Mouse (Mus musculus) megakaryocyte, embryonic 14.5 days (primary cell): ENCODE results near the gene Clrn3. TPM values are rescaled to one million over a fixed set of nuclear protein-coding genes. Genes with fewer than 3 reads are reported as not detected.

Source experiments
- H3K27me3 ChIP-seq: replicated peaks from 2 replicates; pipeline ENCODE3; 2012; ENCODE audit warnings: inconsistent platforms
- H3K36me3 ChIP-seq: replicated peaks from 2 replicates; pipeline ENCODE3; 2012; ENCODE audit warnings: low read length, inconsistent platforms, mixed read lengths
- H3K4me1 ChIP-seq: 2 replicates; pipeline ENCODE4 v1.6.1; 2012; ENCODE audit warnings: inconsistent platforms
- H3K4me3 ChIP-seq: replicated peaks from 2 replicates; pipeline ENCODE3; 2012; ENCODE audit warnings: moderate library complexity, mild to moderate bottlenecking, inconsistent platforms
- H3K9me3 ChIP-seq: 2 replicates; pipeline ENCODE4 v1.6.1; 2012; ENCODE audit warnings: inconsistent platforms
- FLI1 ChIP-seq: IDR thresholded peaks from 2 replicates; pipeline ENCODE4 v1.6.1; 2012; ENCODE audit warnings: low read length, inconsistent platforms, mixed read lengths
- GATA1 ChIP-seq: IDR thresholded peaks from 3 replicates; pipeline ENCODE4 v1.6.1; 2012; ENCODE audit warnings: mixed read lengths, low read length, inconsistent platforms, borderline replicate concordance
- polyA plus RNA-seq: library from polyadenylated mRNA; stranded (reverse); fragments of >175 nt; gene quantifications from 2 replicates; pipeline ENCODE4 v1.2.3, GENCODE M21; 2012; ENCODE audit warnings: low replicate concordance; ENCODE audit not compliant: insufficient read depth

The Clrn3 gene
- polyA plus RNA-seq, 1 experiment: not detected

GRCm38 (mm10) chr7:135537948-135538741 lies 9.7 kb upstream of the Clrn3 start:
- H3K36me3 ChIP-seq: peaks cover 33% of the 10 kb centered on the region
- no peak for TF ChIP-seq GATA1
- no peak for TF ChIP-seq FLI1
- H3K27me3 ChIP-seq: no peaks in the 10 kb centered on the region
- H3K4me1 ChIP-seq: peaks cover 80% of the 10 kb centered on the region
- peak overlapping the region; percentile 97 for H3K4me3 ChIP-seq
- no peaks in the 10 kb centered on the region for H3K9me3 ChIP-seq

GRCm38 (mm10) chr7:135537341-135537901 lies 9.0 kb upstream of the Clrn3 start, which contains the start of gene Ptpre:
TSS of gene Ptpre (plus strand) at chr7:135537481.
- H3K36me3 ChIP-seq: peaks cover 27% of the 10 kb centered on the region
- H3K9me3 ChIP-seq: no peaks in the 10 kb centered on the region
- no peaks in the 10 kb centered on the region for H3K27me3 ChIP-seq
- peak within 1 kb of the TSS; percentile 97 for H3K4me3 ChIP-seq
- H3K4me1 ChIP-seq: peaks cover 72% of the 10 kb centered on the region
- TF ChIP-seq FLI1 (no peak), GATA1 (no peak)

DNA sequence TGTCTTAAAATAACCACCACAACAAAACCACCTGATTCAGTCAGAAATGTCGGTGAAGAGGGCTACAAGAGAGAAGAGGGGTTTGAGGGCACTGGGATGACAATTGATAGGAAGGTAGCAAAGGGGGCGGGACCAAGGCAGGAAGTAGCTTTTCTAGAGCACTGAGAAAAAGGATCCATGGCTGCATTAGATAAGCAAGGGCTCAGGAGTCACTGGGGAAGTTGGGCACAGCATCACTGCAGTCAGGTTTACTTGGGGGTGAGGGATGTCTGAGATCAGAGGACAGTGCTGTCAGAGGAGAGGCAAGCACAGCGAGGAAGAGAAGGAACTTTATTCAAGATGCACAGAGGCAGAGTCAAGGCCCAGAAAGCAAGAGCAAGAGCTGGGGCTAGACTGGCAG lies 7.5 kb upstream of the Clrn3 start:
- Histone ChIP-seq H3K4me1 (peaks cover 57% of the 10 kb centered on the region), H3K27me3 (no peaks in the 10 kb centered on the region), H3K9me3 (no peaks in the 10 kb centered on the region), H3K4me3 (peak overlapping the region; percentile 35), H3K36me3 (peaks cover 12% of the 10 kb centered on the region)
- no peak for TF ChIP-seq GATA1
- TF ChIP-seq FLI1: no peak

DNA sequence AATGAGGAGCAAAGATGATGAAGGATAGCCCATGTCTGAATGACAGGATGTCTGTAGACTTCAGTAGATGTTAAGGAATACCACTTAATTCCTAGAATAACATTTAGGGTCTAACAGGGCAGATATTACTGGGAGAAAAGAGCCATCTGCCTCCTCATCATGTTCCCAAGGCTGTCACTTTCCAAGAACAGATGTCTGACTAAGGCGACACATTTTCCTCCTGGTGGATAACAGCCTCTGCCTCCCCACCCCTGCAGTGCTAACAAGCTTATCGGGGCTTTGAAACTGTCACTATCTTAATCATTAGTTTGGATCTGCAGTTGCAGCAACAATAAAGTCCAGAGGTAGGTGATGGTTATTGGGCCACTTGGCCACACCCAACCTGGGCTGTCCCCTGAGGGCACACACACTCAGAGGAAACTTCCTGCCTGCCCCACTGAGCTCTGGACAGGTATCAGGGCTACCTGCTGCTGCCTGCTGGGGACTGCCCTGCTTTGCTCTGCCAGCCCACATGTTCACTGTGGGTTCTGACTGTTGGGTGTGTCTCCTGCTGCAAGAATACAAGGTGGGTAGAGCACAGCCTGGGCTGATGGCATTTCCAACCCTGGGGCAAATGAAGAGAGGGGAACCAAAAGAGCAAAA lies 6.2 kb upstream of the Clrn3 start:
- no peak for TF ChIP-seq GATA1
- no peak for TF ChIP-seq FLI1
- Histone ChIP-seq H3K36me3 (no peaks in the 10 kb centered on the region), H3K4me1 (peaks cover 45% of the 10 kb centered on the region), H3K27me3 (no peaks in the 10 kb centered on the region), H3K9me3 (no peaks in the 10 kb centered on the region), H3K4me3 (no peak overlapping the region)

DNA sequence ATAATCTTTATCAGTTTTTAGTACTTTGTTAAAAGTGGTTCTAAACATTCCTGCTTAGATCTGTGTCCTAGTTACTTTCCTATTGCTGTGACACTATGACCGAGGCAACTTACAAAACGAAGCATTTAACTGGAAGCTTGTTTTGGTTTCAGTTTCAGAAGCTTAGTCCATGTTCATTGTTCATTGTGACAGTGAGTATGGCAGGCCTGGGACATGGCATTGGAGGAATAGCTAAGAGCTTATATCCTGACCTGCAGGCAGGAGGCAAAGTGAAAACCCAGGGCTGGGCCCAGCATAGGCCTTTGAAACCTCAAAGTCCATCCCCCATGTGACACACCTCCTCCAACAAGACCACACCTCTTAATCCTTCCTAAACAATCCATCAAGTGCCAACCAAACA lies 614 bp upstream of the Clrn3 start:
- peaks cover 9% of the 10 kb centered on the region; the same call in 1 of the 2 replicates for H3K9me3 ChIP-seq
- H3K4me1 ChIP-seq: peaks cover 11% of the 10 kb centered on the region
- TF ChIP-seq FLI1 (no peak), GATA1 (no peak)
- no peak overlapping the region for H3K4me3 ChIP-seq
- H3K27me3 ChIP-seq: peaks cover 18% of the 10 kb centered on the region
- no peaks in the 10 kb centered on the region for H3K36me3 ChIP-seq

DNA sequence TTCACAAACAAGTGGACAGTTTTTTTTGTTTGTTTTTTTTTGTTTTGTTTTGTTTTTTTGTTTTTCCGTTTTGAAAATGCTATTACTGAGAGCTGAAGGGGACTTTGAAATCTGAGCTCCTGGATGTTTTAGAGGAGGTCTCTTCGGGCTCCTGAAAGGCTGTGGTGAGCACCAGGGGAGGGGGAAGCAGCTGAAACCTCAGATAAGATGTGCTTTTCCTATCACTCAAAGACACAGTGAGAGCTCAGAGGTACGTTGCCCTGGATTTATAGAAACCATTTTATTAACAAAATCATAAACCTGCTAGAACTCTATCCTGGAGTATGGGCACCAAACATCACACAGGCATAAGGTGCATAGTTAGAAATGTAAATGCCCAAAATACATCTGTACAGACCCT lies 1.3 kb downstream of the Clrn3 start:
- H3K36me3 ChIP-seq: no peaks in the 10 kb centered on the region
- H3K4me3 ChIP-seq: no peak overlapping the region
- H3K27me3 ChIP-seq: peaks cover 33% of the 10 kb centered on the region
- no peak for TF ChIP-seq GATA1
- no peak for TF ChIP-seq FLI1
- peaks cover 9% of the 10 kb centered on the region; the same call in 1 of the 2 replicates for H3K9me3 ChIP-seq
- H3K4me1 ChIP-seq: peaks cover 20% of the 10 kb centered on the region

DNA sequence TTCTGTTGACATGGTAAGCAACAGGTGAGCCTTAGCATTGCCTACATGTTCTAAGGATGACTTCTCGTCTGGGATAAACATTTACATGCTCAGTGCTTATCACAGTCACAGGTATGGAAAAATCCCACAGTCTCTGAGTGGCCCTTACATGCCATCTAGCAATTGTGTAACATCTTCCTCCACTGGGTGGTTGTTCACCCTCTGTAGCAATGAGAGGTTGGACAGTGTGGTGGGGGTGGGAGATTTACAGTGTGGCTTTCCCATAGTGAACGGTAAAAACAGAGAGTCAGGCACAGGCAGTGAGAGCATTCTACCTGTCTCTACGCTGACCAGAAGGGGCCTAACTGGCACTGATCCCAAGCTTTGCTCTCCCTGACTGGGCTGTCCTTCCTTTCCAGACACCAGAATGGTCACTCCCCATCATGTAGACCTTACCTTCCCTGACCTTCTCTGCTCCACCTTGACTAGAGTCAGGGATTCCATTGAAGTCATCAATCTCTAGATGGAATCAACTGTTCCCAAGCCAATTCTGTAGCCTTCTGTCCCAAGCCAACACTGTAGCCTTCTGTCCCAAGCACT lies 1.8 kb downstream of the Clrn3 start:
- Histone ChIP-seq H3K9me3 (peaks cover 9% of the 10 kb centered on the region; the same call in 1 of the 2 replicates), H3K4me1 (peaks cover 20% of the 10 kb centered on the region), H3K36me3 (no peaks in the 10 kb centered on the region), H3K4me3 (no peak overlapping the region), H3K27me3 (peaks cover 36% of the 10 kb centered on the region)
- TF ChIP-seq FLI1: no peak
- TF ChIP-seq GATA1: no peak

DNA sequence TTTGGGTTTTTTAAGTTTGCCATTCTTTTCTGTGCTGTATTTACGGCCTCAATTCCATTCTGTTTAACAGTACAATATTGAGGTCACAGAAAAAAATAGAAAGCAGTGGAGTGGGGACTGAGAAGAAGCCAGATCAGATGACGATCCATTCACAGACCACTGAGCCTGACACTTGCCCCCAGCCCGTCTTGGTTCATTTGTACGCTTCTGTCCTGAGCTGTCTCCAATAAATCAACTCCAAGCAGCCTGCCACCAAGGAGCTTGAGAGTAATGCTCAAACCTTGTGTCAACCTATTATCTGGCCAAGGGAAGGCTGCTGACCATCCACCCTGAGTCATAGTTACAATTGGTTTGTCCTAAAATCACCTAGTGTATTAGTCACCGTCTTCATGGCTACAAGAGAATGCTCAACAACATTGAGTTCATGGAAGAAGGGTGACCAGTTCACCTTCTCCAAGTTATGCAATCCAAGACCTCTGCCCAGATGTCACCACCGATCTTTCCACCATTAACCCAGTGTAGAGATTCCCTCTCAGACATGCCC lies 4.0 kb downstream of the Clrn3 start:
- Histone ChIP-seq H3K9me3 (peaks cover 9% of the 10 kb centered on the region; the same call in 1 of the 2 replicates), H3K36me3 (no peaks in the 10 kb centered on the region), H3K4me1 (peaks cover 20% of the 10 kb centered on the region), H3K4me3 (no peak overlapping the region), H3K27me3 (peaks cover 46% of the 10 kb centered on the region)
- TF ChIP-seq FLI1 (no peak), GATA1 (no peak)

- peaks cover 5% of the 10 kb centered on the region; the same call in 1 of the 2 replicates for H3K9me3 ChIP-seq
- no peaks in the 10 kb centered on the region for H3K36me3 ChIP-seq
- peaks cover 20% of the 10 kb centered on the region for H3K4me1 ChIP-seq
- TF ChIP-seq FLI1 (no peak), GATA1 (no peak)
- H3K4me3 ChIP-seq: no peak overlapping the region
- H3K27me3 ChIP-seq: peaks cover 48% of the 10 kb centered on the region
Observed at GRCm38 (mm10) chr7:135523981-135524380, 4.5 kb downstream of the Clrn3 start.
